Mouse (Mus musculus) adrenal gland, postnatal 25 days (tissue): ENCODE measurements around the gene Hsdl2. TPM values are rescaled to one million over a fixed set of nuclear protein-coding genes. Genes with fewer than 3 reads are reported as not detected.

Source experiments
- total RNA-seq: library from RNA; stranded (reverse); gene quantifications from 2 replicates; pipeline ENCODE4 v1.2.3, GENCODE M21; 2021

The Hsdl2 gene
- total RNA-seq, 1 experiment from 2014 or later, result 65.0 TPM

Other genes starting within 250 kb of the Hsdl2 start
- gene Susd1, start 142.9 kb upstream of the Hsdl2 start, total RNA-seq, result 2.8 and 4.0 TPM in 2 replicates
- gene Ptbp3, start 32.2 kb upstream of the Hsdl2 start, total RNA-seq, result 119 and 128 TPM in 2 replicates
- gene E130308A19Rik, start 44.6 kb downstream of the Hsdl2 start, total RNA-seq, result 19.8 and 21.0 TPM in 2 replicates
- 19.0 and 19.9 TPM in 2 replicates for gene Inip, start 220.0 kb downstream of the Hsdl2 start, total RNA-seq
- 4.2 and 6.7 TPM in 2 replicates for gene Snx30, start 224.3 kb downstream of the Hsdl2 start, total RNA-seq